Mouse (Mus musculus): Measurements from ENCODE around the gene Rhbdl3.
"Not testable (repeated sequence)": the region's sequence is repeated elsewhere in the genome, so short reads cannot be mapped to it uniquely, and the experiment has no call there.

The Rhbdl3 gene

GRCm38 (mm10) chr11:80312565-80312964, 11.9 kb downstream of the Rhbdl3 start:
- DNase-seq (ENCODE audit: low spot score in 2 of 2): no peak

DNA sequence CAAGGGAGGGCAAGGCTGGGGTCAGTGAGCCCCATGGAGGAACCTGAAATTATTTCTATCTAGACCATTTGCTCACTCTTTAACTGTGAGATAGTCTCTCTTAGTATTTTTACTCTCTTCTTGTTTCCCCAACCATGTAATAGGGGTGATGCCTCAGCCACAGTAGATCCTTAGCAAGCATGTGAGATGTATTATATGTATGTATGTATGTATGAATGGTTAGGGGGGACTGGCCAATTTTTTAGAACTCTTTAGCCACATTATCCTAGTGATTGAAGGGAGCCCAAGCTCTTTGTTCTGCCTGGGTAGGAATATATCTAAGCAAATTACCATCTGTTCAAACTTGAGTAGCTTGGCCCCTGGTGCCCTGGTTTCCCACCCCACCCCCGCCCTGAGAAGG, 12.8 kb downstream of the Rhbdl3 start:
- DNase-seq (ENCODE audit: low spot score in 2 of 2): no peak

- DNase-seq (ENCODE audit: low spot score in 2 of 2): no peak
Measured at GRCm38 (mm10) chr11:80313944-80314343, 13.2 kb downstream of the Rhbdl3 start.

DNA sequence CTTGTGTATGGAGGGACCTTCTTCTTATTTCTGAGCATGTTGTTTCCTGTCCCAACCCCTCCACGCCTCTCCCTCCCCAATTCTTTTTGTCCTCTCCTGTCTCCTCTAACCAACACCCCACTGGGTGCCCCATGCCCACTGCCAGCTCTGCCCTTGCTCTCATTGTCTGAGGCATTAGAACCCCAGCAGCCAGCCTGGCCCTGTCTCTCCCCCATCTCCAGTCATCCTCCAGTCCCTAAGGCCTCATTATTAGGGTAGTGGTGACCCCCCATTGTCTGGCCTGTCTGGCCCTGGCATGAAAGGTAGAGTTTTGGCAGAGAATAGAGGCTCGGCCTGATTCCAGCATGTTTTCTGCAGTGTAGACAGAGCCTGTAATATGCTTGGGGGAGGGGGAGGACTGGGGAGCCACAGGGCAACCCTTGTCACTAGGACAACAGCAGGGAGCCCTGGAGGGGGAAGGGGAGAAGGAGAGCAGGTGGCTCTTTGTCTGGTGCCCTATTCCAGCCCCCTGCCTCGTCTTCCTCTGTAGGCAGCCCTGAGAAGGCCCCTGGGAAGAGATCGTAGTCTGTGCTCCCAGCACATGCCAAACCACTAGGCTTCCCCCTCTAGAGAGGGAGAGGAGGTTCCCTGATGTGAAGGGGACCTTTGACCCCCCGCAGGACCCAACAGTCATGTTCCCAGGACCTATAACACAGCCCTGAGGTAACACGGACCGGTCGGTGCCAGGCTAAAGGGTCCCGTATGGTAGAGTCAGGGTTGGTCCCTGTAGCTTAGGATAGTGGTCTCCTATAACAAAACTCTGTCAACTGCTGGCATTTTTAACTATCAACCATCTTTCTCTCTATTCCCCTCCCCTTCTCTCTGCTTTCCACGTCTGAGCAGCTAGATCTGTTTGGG, 15.3 kb downstream of the Rhbdl3 start:
- DNase-seq (ENCODE audit: low spot score in 2 of 2): no peak

DNA sequence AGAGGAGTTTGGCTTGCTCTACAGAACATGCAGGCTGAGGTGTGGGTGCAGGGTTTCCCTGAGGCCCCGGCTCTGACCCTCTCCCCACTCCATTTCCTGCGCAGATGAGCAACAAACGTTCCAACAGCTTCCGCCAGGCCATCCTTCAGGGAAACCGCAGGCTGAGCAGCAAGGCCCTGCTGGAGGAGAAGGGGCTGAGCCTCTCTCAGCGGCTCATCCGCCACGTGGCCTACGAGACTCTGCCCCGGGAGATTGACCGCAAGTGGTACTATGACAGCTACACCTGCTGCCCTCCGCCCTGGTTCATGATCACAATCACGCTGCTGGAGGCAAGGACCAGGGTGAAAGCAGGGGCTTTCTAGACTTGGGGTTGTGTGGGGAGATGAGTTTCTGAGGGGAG, 22.5 kb downstream of the Rhbdl3 start:
- no peak for DNase-seq (ENCODE audit: low spot score in 2 of 2)

DNA sequence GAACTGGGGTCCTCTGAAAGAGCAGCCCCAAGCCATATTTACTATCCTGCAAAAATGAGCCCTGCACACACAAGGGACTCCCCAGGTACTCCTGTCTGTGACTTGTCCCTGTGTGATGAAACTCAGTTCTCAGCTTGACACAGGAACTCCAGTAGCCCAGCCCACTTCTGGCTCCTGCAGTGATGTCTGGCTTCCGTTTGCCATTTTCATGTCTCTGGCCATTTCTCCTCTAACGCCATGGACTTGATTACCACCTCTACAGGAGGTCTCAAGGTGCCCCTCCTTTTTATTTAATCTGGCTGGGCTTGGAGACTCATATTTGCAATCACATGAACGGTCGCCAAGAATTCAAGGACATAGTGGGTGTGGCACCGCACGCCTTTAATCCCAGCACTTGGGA, 23.9 kb downstream of the Rhbdl3 start:
- no peak for DNase-seq (ENCODE audit: low spot score in 2 of 2)

- no peak for DNase-seq (ENCODE audit: low spot score in 2 of 2)
Measured at GRCm38 (mm10) chr11:80332709-80333400, 32.1 kb downstream of the Rhbdl3 start.

- DNase-seq (ENCODE audit: low spot score in 2 of 2): no peak
Measured at GRCm38 (mm10) chr11:80335609-80336350, 35.1 kb downstream of the Rhbdl3 start.

- DNase-seq (ENCODE audit: low spot score in 2 of 2): no peak
Measured at GRCm38 (mm10) chr11:80336351-80336730, 35.6 kb downstream of the Rhbdl3 start.

GRCm38 (mm10) chr11:80342482-80342881, 41.8 kb downstream of the Rhbdl3 start:
- DNase-seq (ENCODE audit: low spot score in 2 of 2): no peak

DNA sequence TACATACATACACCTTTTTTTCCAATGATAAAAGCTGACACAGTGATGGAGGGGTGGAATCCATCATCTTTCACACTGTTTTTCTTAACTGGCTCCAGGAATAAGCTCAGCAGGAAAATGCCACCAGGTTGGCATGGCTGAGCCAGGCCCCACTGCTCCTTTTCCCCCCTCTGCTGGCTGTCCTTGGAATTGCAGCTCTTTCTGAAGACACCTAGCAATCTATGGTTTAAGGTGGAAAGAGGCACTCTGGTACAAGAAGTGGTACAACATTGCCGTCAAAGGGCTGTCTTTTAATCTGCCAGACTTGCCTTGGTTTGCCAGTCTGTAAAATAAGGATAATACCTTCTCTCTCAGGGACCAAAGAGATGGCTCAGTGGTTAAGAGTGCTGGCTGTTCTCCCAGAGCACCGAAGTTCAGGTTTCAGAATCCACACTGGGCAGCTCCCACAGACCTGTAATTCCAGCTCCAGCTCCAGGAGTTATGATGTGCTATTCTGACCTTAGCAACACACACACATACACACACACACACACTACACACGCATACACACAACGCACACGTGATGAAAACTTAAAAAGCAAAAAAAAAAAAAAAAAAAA, 51.2 kb downstream of the Rhbdl3 start:
- DNase-seq (ENCODE audit: low spot score in 2 of 2): peak; percentile 51 to 56

DNA sequence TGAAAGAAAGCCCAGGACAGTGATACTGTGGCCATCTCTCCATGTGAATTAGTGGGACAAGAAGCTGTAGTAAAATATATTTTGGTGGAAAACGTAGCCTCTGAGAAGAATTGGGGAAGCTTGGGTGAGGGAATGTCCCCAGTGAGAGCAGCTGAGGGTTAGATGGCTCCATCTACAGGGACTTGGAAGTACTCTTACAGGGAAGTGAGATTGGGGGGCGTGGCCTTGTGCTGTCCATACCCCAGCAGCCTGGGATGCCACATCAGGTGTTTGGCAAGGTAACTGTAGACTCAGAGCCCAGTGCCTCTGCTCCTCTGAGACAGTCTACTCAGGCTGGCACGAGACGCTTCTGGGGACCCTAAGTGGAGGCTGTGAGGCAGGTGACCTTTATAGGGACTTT, 54.1 kb downstream of the Rhbdl3 start:
- peak; percentile 6 to 20 for DNase-seq (ENCODE audit: low spot score in 2 of 2)

GRCm38 (mm10) chr11:80368949-80369348, 68.2 kb downstream of the Rhbdl3 start:
- no peak for DNase-seq (ENCODE audit: low spot score in 2 of 2)

DNA sequence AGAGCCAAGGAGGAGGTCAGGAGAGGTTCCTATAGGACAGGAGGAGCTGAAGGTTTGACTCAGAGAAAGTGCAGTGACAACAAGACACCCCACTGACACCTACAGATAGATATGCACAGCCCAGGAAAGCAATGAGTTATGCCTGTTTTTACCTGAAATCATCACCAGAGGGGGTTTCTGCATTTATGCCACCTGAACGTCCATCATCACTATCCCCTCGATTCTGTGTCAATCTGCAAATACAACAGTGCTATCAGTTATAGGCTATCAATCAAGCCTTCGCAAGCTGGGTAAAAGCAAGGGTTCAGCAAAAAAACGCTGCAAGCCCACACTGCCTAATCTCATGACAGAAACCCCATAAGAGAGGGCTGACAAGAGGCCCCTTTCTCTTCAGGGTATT, 75.9 kb downstream of the Rhbdl3 start:
- no peak for DNase-seq (ENCODE audit: low spot score in 2 of 2)

GRCm38 (mm10) chr11:80377712-80378451, 77.2 kb downstream of the Rhbdl3 start, which contains the start of gene 5730455P16Rik:
5730455P16Rik (minus strand) TSS chr11:80378034.
- peak; percentile 64 to 71 for DNase-seq (ENCODE audit: low spot score in 2 of 2)

DNA sequence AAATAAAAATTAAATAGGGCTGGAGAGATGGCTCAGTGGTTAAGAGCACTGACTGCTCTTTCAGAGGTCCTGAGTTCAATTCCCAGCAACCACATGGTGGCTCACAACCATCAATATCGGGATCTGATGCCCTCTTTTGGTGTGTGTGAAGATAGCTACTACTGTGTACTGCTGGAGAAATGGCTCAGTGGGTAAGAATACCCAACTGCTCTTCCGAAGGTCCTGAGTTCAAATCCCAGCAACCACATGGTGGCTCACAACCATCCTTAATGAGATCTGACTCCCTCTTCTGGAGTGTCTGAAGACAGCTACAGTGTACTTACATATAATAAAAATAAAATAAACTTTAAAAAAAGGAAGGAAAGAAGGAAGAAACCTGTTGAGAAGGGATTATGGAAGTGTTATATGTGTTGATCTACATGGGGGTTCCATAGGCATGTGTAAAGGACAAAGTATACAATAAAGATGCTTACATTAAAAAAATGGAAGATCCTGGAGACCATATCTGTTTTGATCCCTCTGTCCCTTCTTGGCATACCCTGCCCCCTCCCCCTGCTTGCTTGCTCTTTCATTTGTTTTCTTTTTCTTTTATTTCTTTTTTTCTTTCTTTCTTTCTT, 77.8 kb downstream of the Rhbdl3 start:
- DNase-seq (ENCODE audit: low spot score in 2 of 2): not testable (repeated sequence)

GRCm38 (mm10) chr11:80379184-80379583, 78.5 kb downstream of the Rhbdl3 start:
- not testable (repeated sequence) for DNase-seq (ENCODE audit: low spot score in 2 of 2)

- DNase-seq (ENCODE audit: low spot score in 2 of 2): peak; percentile 20 to 39
Measured at GRCm38 (mm10) chr11:80382626-80383018, 81.9 kb downstream of the Rhbdl3 start.

- peak; percentile 96 to 97 for DNase-seq (ENCODE audit: low spot score in 2 of 2)
Measured at GRCm38 (mm10) chr11:80383019-80383625, 82.4 kb downstream of the Rhbdl3 start, which contains the start of gene Zfp207. Zfp207 (plus strand) TSS chr11:80383279.

- peak; percentile 44 to 68 for DNase-seq (ENCODE audit: low spot score in 2 of 2)
Measured at GRCm38 (mm10) chr11:80383626-80384046, 82.9 kb downstream of the Rhbdl3 start.
